In genomic region chr6:31639460-31639859, GRCm38 (mm10) we compare ENCODE assay signal across 8 mouse cellular contexts.
DNase-seq lines count a peak whose midpoint lies in the region; ATAC-seq and TF ChIP-seq lines count a peak whose summit lies in the region.

No protein-coding gene starts in this region.

- intact Hi-C loops in left cerebral cortex, postnatal 4 days (cut with DNase I): loop anchor here (1.0 kb wide), 1 partner anchor 114 kb away; no protein-coding TSS in a partner anchor

- WGBS in spleen, adult 2 months: 43% methylated on average over 2 of the region's 2 CpGs
- WGBS in intestine, embryonic 15.5 days: 18% methylated on average over 2 of the region's 2 CpGs
- WGBS in midbrain, embryonic 14.5 days: 16% methylated on average over 2 of the region's 2 CpGs

- no peak for DNase-seq in spleen, adult 2 months (ENCODE audit: low read depth in 1 of 2, low spot score in 2 of 2)
- no peak for DNase-seq in spleen, adult 12 weeks (ENCODE audit: low spot score)
- peak; percentile 34 to 45 for DNase-seq in cerebellum, postnatal 36 days
- DNase-seq in gastrocnemius, adult 8-10 months (ENCODE audit: low spot score in 2 of 2): peak; percentile 35 to 48
- DNase-seq in left cerebral cortex, postnatal 4 days: peak; percentile 73
- DNase-seq in midbrain, embryonic 14.5 days: peak; percentile 86
- peak; percentile 69 to 83 for DNase-seq in spleen, postnatal 4 days (ENCODE audit: low spot score in 2 of 2)

- H3K9me3 ChIP-seq in intestine, embryonic 15.5 days: no peaks in the 10 kb centered on the region
- no peaks in the 10 kb centered on the region for H3K9me3 ChIP-seq in midbrain, embryonic 14.5 days (ENCODE audit: control insufficient read depth, low read length)

- no peaks in the 10 kb centered on the region for H3K36me3 ChIP-seq in spleen, adult 2 months (ENCODE audit: control insufficient read depth, insufficient read depth, low read length)
- H3K36me3 ChIP-seq in intestine, embryonic 15.5 days: no peaks in the 10 kb centered on the region
- H3K36me3 ChIP-seq in midbrain, embryonic 14.5 days (ENCODE audit: control insufficient read depth, insufficient read depth, low read length): no peaks in the 10 kb centered on the region

- H3K4me1 ChIP-seq in spleen, adult 2 months (ENCODE audit: control insufficient read depth, insufficient read depth, insufficient read length): peaks cover 6% of the 10 kb centered on the region; the same call in 1 of the 2 replicates
- H3K4me1 ChIP-seq in intestine, embryonic 15.5 days (replicated peaks): peaks cover 17% of the 10 kb centered on the region; the same call in 1 of the 2 replicates
- 0 out of 2 replicates have a peak, but pooled peaks cover 11% of the 10 kb centered on the region for H3K4me1 ChIP-seq in midbrain, embryonic 14.5 days (ENCODE audit: control insufficient read depth, insufficient read depth, low read length)

- H3K4me2 ChIP-seq in intestine, embryonic 15.5 days (replicated peaks): no peak overlapping the region
- H3K4me2 ChIP-seq in midbrain, embryonic 14.5 days (ENCODE audit: low read length): no peak overlapping the region

- no peak for TF ChIP-seq POLR2A in spleen, adult 2 months (IDR thresholded peaks at IDR 0.05; ENCODE audit: low read depth, low read length)

- H3K27ac ChIP-seq in spleen, adult 2 months (ENCODE audit: insufficient read depth, low read length): no peak overlapping the region
- no peak overlapping the region for H3K27ac ChIP-seq in intestine, embryonic 15.5 days
- H3K27ac ChIP-seq in midbrain, embryonic 14.5 days (replicated peaks; ENCODE audit: low read depth, low read length): no peak overlapping the region

- no peak overlapping the region for H3K9ac ChIP-seq in intestine, embryonic 15.5 days
- no peak overlapping the region for H3K9ac ChIP-seq in midbrain, embryonic 14.5 days (replicated peaks; ENCODE audit: low read length)

- no peaks in the 10 kb centered on the region for H3K27me3 ChIP-seq in spleen, adult 2 months (ENCODE audit: control insufficient read depth, insufficient read depth, low read length)
- H3K27me3 ChIP-seq in intestine, embryonic 15.5 days (replicated peaks): no peaks in the 10 kb centered on the region
- no peaks in the 10 kb centered on the region for H3K27me3 ChIP-seq in midbrain, embryonic 14.5 days (ENCODE audit: control insufficient read depth, insufficient read depth, low read length)

- ATAC-seq in intestine, embryonic 15.5 days: peak; percentile 37; the same call in 1 of the 2 replicates
- ATAC-seq in midbrain, embryonic 14.5 days (ENCODE audit: low FRiP score, low TSS enrichment): peak; percentile 69; the same call in 1 of the 2 replicates

- no peak overlapping the region for H3K4me3 ChIP-seq in spleen, adult 2 months (ENCODE audit: extremely low read depth, insufficient read depth, insufficient read length)
- no peak overlapping the region for H3K4me3 ChIP-seq in intestine, embryonic 15.5 days (replicated peaks)
- H3K4me3 ChIP-seq in midbrain, embryonic 14.5 days (replicated peaks; ENCODE audit: low read depth, low read length): no peak overlapping the region

- peak; percentile 22; the same call in 1 of the 2 replicates for TF ChIP-seq CTCF in spleen, adult 2 months (IDR thresholded peaks at IDR 0.05; ENCODE audit: extremely low read depth, insufficient read depth, insufficient read length, insufficient replicate concordance)

Comparison
In these comparisons a context has a peak if more than half of its experiments do, and no peak if none do; other contexts are left out.
1. DNase-seq: peak in cerebellum, postnatal 36 days (2 of 2), gastrocnemius, adult 8-10 months (2 of 2), left cerebral cortex, postnatal 4 days (single experiment), midbrain, embryonic 14.5 days (single experiment) and spleen, postnatal 4 days (2 of 2); none in spleen, adult 2 months (0 of 2) and spleen, adult 12 weeks (single experiment).